Mouse (Mus musculus) megakaryocyte, embryonic 14.5 days (primary cell): ENCODE data around the gene Gm12166. TPM values are rescaled to one million over a fixed set of nuclear protein-coding genes. Genes with fewer than 3 reads are reported as not detected.
A peak's percentile ranks its signal among the peaks of the same experiment; 100 is the strongest.

ENCODE experiments used
- H3K27me3 ChIP-seq: replicated peaks from 2 replicates; pipeline ENCODE3; 2012; ENCODE audit warnings: inconsistent platforms
- H3K36me3 ChIP-seq: replicated peaks from 2 replicates; pipeline ENCODE3; 2012; ENCODE audit warnings: low read length, inconsistent platforms, mixed read lengths
- H3K4me1 ChIP-seq: 2 replicates; pipeline ENCODE4 v1.6.1; 2012; ENCODE audit warnings: inconsistent platforms
- H3K4me3 ChIP-seq: replicated peaks from 2 replicates; pipeline ENCODE3; 2012; ENCODE audit warnings: moderate library complexity, mild to moderate bottlenecking, inconsistent platforms
- H3K9me3 ChIP-seq: 2 replicates; pipeline ENCODE4 v1.6.1; 2012; ENCODE audit warnings: inconsistent platforms
- FLI1 ChIP-seq: IDR thresholded peaks from 2 replicates; pipeline ENCODE4 v1.6.1; 2012; ENCODE audit warnings: low read length, inconsistent platforms, mixed read lengths
- GATA1 ChIP-seq: IDR thresholded peaks from 3 replicates; pipeline ENCODE4 v1.6.1; 2012; ENCODE audit warnings: mixed read lengths, low read length, inconsistent platforms, borderline replicate concordance
- polyA plus RNA-seq: library from polyadenylated mRNA; stranded (reverse); fragments of >175 nt; gene quantifications from 2 replicates; pipeline ENCODE4 v1.2.3, GENCODE M21; 2012; ENCODE audit warnings: low replicate concordance; ENCODE audit not compliant: insufficient read depth

The Gm12166 gene
- polyA plus RNA-seq, 1 experiment = 0.78 TPM

DNA sequence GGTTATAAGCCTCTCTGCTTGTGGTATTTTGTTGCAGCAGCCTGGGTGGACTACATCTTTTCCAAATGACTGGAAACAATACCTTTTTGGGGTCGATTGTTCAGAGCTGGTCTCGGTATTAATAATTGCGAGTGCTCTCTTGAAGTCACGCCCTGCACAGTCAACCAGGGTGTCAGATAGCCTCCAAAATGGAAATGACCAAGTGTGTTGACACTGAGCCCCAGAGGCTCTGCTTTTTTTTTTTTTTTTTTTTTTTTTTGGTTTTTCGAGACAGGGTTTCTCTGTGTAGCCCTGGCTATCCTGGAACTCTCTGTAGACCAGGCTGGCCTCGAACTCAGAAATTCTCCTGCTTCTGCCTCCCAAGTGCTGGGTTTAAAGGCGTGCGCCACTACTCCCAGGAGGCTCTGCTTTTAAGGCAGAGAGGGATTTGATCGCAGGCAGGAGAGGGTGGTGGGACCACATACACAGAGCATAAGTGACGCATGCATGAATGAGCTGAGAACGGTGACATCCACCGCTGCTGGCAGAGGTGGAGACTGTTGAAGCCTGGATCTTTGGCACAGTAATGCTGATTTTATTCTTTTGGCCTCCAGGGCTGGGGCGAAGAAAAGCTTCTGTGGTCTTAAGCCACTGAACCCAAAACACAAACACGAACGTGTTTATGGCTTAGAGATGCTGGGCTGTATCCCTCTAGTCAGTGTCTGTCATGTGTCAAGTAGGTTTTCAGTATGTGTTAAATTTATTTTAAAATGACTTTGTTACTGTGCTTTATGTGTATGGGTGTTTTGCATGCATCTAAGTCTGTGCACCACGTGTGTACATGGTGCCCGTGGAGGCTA, 21.9 kb upstream of the Gm12166 start:
- H3K9me3 ChIP-seq = peaks cover 14% of the 10 kb centered on the region
- TF ChIP-seq FLI1 (no peak), GATA1 (no peak)
- no peaks in the 10 kb centered on the region for H3K36me3 ChIP-seq
- H3K4me1 ChIP-seq = 0 out of 2 replicates have a peak, but pooled peaks cover 3% of the 10 kb centered on the region
- no peak overlapping the region for H3K4me3 ChIP-seq
- H3K27me3 ChIP-seq = peaks cover 3% of the 10 kb centered on the region

DNA sequence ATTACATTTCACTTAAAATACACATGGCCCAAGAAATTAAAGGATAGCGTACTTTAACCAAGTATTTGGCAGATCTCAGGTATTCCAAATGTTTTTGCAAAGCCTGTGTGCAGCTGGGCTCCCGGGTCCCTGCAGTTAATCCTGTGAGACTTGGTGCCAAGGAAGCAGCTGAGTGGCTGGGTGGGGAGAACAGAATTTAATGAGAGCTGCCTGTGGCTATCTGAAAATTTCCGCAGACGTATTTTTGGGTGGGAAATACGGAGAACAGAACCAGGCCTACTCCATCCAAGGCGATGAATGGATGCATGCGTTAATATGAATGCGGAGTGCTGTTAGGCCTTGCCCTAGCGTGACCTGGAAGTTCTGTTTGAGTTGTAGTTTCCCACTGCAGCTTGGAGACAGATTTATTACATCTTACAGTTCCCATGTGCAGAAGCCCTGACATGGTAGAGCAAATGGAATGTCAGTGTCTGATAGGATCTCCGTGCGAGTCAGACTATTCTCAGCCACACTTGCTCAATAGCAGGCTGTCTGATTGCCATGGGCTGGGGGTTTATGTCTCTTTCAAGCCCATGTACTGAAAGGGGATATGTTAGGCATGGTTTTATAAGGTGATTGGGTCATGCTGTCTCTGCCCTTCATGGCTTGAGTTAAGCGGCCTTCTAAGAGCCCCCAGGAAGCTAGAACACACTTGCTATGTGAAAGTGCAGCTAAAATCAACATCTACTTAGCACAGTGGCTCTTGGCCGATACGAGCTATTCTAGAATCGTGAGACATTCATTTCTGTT, 21.1 kb upstream of the Gm12166 start:
- H3K4me1 ChIP-seq = 0 out of 2 replicates have a peak, but pooled peaks cover 3% of the 10 kb centered on the region
- peaks cover 3% of the 10 kb centered on the region for H3K27me3 ChIP-seq
- no peak overlapping the region for H3K4me3 ChIP-seq
- TF ChIP-seq FLI1 (no peak), GATA1 (no peak)
- H3K9me3 ChIP-seq = peaks cover 14% of the 10 kb centered on the region
- no peaks in the 10 kb centered on the region for H3K36me3 ChIP-seq

- TF ChIP-seq GATA1 (no peak), FLI1 (no peak)
- Histone ChIP-seq H3K27me3 (peaks cover 3% of the 10 kb centered on the region), H3K36me3 (no peaks in the 10 kb centered on the region), H3K4me3 (peak overlapping the region; percentile 23), H3K9me3 (peaks cover 9% of the 10 kb centered on the region), H3K4me1 (no peaks in the 10 kb centered on the region)
Measured at GRCm38 (mm10) chr11:46072466-46073060, 20.4 kb upstream of the Gm12166 start.

DNA sequence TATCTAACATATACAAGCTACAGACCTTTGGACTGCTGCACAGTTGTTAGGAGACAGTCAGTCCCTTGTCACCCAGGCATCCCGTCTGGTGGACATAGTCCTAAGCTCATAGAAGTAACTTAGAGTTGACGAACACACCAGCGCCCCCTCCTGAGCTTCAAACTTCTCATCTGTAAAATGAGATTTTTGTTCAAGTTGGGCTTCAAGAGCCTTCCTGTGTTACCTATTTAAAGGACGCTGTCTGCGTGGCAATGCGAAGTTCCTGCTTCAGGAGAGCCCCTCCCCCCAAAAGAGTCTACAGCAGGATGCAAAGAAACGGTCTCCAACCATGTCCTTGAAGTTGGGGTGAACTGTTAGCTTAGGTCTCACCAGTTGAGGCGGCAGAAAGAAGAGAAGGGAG, 18.7 kb upstream of the Gm12166 start:
- Histone ChIP-seq H3K9me3 (no peaks in the 10 kb centered on the region), H3K4me3 (no peak overlapping the region)
- TF ChIP-seq GATA1 = no peak
- TF ChIP-seq FLI1 = no peak

DNA sequence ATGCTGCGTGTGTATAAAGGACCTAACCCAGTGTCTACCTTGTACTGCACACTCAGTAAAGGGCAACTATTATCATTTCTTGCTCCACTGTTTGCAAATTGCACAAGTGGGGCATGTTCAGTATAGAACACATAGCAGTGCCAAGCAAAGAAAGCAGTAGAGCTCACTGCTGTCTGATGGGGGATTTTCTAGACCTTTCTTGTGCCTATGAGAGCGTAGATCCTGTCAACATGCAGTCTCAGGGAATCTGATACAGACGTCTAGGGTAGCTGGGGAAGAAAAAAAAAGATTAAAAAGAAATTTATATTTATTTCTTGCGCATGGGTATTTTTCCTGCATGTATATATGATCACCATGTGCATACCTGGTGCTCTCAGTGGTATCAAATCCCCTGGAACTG, 18.0 kb upstream of the Gm12166 start:
- H3K9me3 ChIP-seq = no peaks in the 10 kb centered on the region
- no peak for TF ChIP-seq GATA1
- H3K4me3 ChIP-seq = no peak overlapping the region
- H3K27me3 ChIP-seq = peaks cover 6% of the 10 kb centered on the region
- no peaks in the 10 kb centered on the region for H3K4me1 ChIP-seq
- H3K36me3 ChIP-seq = no peaks in the 10 kb centered on the region

More for the DNA sequence above, 18.7 kb upstream of the Gm12166 start:
- Histone ChIP-seq H3K36me3 (no peaks in the 10 kb centered on the region), H3K4me1 (no peaks in the 10 kb centered on the region), H3K27me3 (peaks cover 6% of the 10 kb centered on the region)

GRCm38 (mm10) chr11:46069408-46070003, 17.4 kb upstream of the Gm12166 start:
- H3K36me3 ChIP-seq = no peaks in the 10 kb centered on the region
- no peaks in the 10 kb centered on the region for H3K4me1 ChIP-seq

DNA sequence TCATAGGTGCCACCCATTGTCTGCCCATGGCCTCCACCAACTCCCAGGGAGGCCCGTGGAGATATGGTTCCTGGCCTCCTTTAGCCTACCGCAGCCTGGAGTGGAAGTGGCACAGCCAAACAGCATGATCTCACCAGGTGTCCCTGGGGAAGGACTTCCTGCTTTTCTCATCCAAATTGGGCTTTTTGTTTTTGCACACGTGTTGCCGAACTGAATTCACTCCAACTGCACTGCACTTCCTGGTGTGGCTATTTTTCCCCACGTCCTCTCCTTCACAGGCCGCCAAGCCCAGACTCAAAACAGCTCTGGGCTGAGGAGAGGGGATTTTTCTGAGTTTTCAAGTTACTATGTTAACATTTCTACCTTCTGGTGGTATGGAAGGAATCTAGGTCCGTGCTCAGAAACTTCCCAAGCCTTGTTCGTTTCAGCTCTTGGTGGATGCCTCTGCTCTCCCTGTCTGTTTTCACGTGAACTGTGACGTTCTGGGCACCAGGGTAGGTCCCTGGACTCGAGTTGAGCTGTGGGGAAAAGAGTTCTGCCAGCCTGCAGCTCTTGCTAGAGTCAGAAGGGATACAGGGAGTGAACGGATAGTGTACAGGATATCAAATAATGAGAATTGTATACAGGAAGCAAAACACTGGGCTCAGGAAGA, 16.8 kb upstream of the Gm12166 start:
- Histone ChIP-seq H3K4me3 (no peak overlapping the region), H3K36me3 (no peaks in the 10 kb centered on the region), H3K4me1 (no peaks in the 10 kb centered on the region), H3K9me3 (no peaks in the 10 kb centered on the region), H3K27me3 (peaks cover 8% of the 10 kb centered on the region)
- no peak for TF ChIP-seq GATA1
- TF ChIP-seq FLI1 = no peak

More at GRCm38 (mm10) chr11:46069408-46070003, 17.4 kb upstream of the Gm12166 start:
- H3K4me3 ChIP-seq = no peak overlapping the region
- H3K9me3 ChIP-seq = no peaks in the 10 kb centered on the region
- TF ChIP-seq GATA1 (no peak), FLI1 (no peak)
- peaks cover 8% of the 10 kb centered on the region for H3K27me3 ChIP-seq

DNA sequence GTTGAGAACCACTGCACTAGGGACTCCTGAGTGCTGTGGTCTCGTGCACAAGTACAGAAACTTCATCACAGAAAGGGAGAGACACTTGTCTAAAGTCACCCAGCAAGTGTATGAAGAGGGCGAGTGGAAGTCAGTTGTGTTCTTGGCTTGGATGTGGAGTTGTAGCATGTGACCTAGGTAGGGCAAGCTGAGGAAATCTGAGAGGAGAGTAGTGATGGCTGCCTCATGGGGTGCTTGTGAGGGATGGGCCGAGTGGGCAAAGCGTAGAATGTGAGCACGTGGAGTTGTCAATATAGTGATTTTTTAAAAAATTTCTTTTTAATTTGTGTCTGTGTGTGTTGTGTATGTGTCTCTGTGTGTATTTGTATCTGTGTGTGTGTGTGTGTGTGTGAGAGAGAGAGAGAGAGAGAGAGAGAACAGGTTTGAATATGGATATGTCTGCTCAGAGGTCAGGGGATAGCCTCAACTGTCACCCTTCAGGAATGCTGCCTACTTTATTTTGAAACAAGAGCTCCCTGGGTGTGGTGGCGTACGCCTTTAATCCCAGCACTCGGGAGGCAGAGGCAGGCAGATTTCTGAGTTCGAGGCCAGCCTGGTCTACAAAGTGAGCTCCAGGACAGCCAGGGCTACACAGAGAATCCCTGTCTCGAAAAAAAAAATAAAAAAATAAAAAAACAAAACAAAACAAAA, 15.4 kb upstream of the Gm12166 start:
- no peaks in the 10 kb centered on the region for H3K36me3 ChIP-seq
- peaks cover 14% of the 10 kb centered on the region for H3K27me3 ChIP-seq
- no peak overlapping the region for H3K4me3 ChIP-seq
- no peaks in the 10 kb centered on the region for H3K9me3 ChIP-seq
- H3K4me1 ChIP-seq = no peaks in the 10 kb centered on the region
- TF ChIP-seq GATA1 = no peak
- no peak for TF ChIP-seq FLI1
